Comparison of ENCODE assay signal across 8 mouse cellular contexts in genomic region chr19:42128787-42129508, GRCm38 (mm10). TPM values are rescaled to one million over a fixed set of nuclear protein-coding genes. Genes with fewer than 3 reads are reported as not detected.
DNase-seq lines count a peak whose midpoint lies in the region; ATAC-seq and TF ChIP-seq lines count a peak whose summit lies in the region.

Gene Avpi1, minus strand, starts transcription at chr19:42129059.

- no peaks in the 10 kb centered on the region for H3K4me1 ChIP-seq in bone marrow, adult 2 months (ENCODE audit: control insufficient read depth, insufficient read depth, low read length)
- peaks cover 52% of the 10 kb centered on the region for H3K4me1 ChIP-seq in embryonic facial prominence, embryonic 15.5 days
- H3K4me1 ChIP-seq in limb, embryonic 14.5 days (ENCODE audit: control insufficient read depth, insufficient read depth, low read length), result peaks cover 14% of the 10 kb centered on the region
- peaks cover 10% of the 10 kb centered on the region for H3K4me1 ChIP-seq in midbrain, postnatal 0 days (ENCODE audit: insufficient read depth, low read length)

- H3K9me3 ChIP-seq in embryonic facial prominence, embryonic 15.5 days (replicated peaks), result no peaks in the 10 kb centered on the region
- no peaks in the 10 kb centered on the region for H3K9me3 ChIP-seq in limb, embryonic 14.5 days (ENCODE audit: control insufficient read depth, low read length)
- no peaks in the 10 kb centered on the region for H3K9me3 ChIP-seq in midbrain, postnatal 0 days (ENCODE audit: low read length)

- peak within 1 kb of the TSS; percentile 49 for H3K27ac ChIP-seq in bone marrow, adult 2 months (ENCODE audit: control insufficient read depth, insufficient read depth, low read depth, low read length, poor library complexity)
- H3K27ac ChIP-seq in embryonic facial prominence, embryonic 15.5 days (replicated peaks), result peak within 1 kb of the TSS; percentile 95
- H3K27ac ChIP-seq in limb, embryonic 14.5 days (replicated peaks; ENCODE audit: low read depth, low read length), result peak within 1 kb of the TSS; percentile 86
- peak within 1 kb of the TSS; percentile 8; the same call in 1 of the 2 replicates for H3K27ac ChIP-seq in midbrain, postnatal 0 days (ENCODE audit: low read depth, low read length)

- H3K9ac ChIP-seq in embryonic facial prominence, embryonic 15.5 days, result peak within 1 kb of the TSS; percentile 82
- peak within 1 kb of the TSS; percentile 63 for H3K9ac ChIP-seq in limb, embryonic 14.5 days (ENCODE audit: low read depth, low read length, severe bottlenecking)
- peak within 1 kb of the TSS; percentile 62 for H3K9ac ChIP-seq in midbrain, postnatal 0 days (replicated peaks; ENCODE audit: low read length, poor library complexity, severe bottlenecking)

- TF ChIP-seq CTCF in bone marrow, adult 2 months (IDR thresholded peaks at IDR 0.05; ENCODE audit: control insufficient read depth, insufficient read depth, low read length), result no peak
- no peak for TF ChIP-seq CTCF in midbrain, postnatal 0 days (IDR thresholded peaks at IDR 0.05)

- peak; percentile 31; the same call in 1 of the 2 replicates for TF ChIP-seq POLR2A in bone marrow, adult 2 months (IDR thresholded peaks at IDR 0.05; ENCODE audit: borderline replicate concordance, control insufficient read depth, low read depth, low read length)
- TF ChIP-seq POLR2A in limb, embryonic 14.5 days (IDR thresholded peaks at IDR 0.05; ENCODE audit: borderline replicate concordance, extremely low read depth, insufficient read depth, insufficient read length), result peak; percentile 71; the same call in 1 of the 2 replicates

- H3K36me3 ChIP-seq in embryonic facial prominence, embryonic 15.5 days, result peaks cover 10% of the 10 kb centered on the region
- peaks cover 16% of the 10 kb centered on the region for H3K36me3 ChIP-seq in limb, embryonic 14.5 days (ENCODE audit: control insufficient read depth, insufficient read depth, low read length)
- H3K36me3 ChIP-seq in midbrain, postnatal 0 days (ENCODE audit: insufficient read depth, low read length), result peaks cover under 1% of the 10 kb centered on the region; the same call in 1 of the 2 replicates

- peak within 1 kb of the TSS; percentile 91 for H3K4me2 ChIP-seq in embryonic facial prominence, embryonic 15.5 days (replicated peaks)
- H3K4me2 ChIP-seq in limb, embryonic 14.5 days (replicated peaks; ENCODE audit: low read depth, low read length, severe bottlenecking), result peak within 1 kb of the TSS; percentile 65
- peak within 1 kb of the TSS; percentile 91 for H3K4me2 ChIP-seq in midbrain, postnatal 0 days (ENCODE audit: low read depth, low read length, poor library complexity, severe bottlenecking)

- peak within 1 kb of the TSS; percentile 59 for H3K4me3 ChIP-seq in bone marrow, adult 2 months (replicated peaks; ENCODE audit: control insufficient read depth, low read depth, low read length)
- H3K4me3 ChIP-seq in embryonic facial prominence, embryonic 15.5 days (replicated peaks), result peak within 1 kb of the TSS; percentile 63
- peak within 1 kb of the TSS; percentile 53 for H3K4me3 ChIP-seq in limb, embryonic 14.5 days (replicated peaks; ENCODE audit: low read length)
- H3K4me3 ChIP-seq in midbrain, postnatal 0 days (ENCODE audit: low read depth, low read length), result peak within 1 kb of the TSS; percentile 58

- ATAC-seq in embryonic facial prominence, embryonic 15.5 days (ENCODE audit: insufficient number of reproducible peaks, low FRiP score, low TSS enrichment, low read depth), result peak; percentile 98
- peak; percentile 97 for ATAC-seq in limb, embryonic 14.5 days (ENCODE audit: low FRiP score, low read depth)
- peak; percentile 96 for ATAC-seq in midbrain, postnatal 0 days (ENCODE audit: low FRiP score)

- peak; percentile 99 for DNase-seq in 416B (ENCODE audit: low read depth)
- peak; percentile 99 for DNase-seq in heart, adult 8-10 months (ENCODE audit: low spot score)
- DNase-seq in kidney, adult 9 months, result peak; percentile 100
- peak; percentile 99 for DNase-seq in limb, embryonic 14.5 days (ENCODE audit: low spot score)
- DNase-seq in midbrain, postnatal 0 days (ENCODE audit: low spot score), result peak; percentile 97
- DNase-seq in spleen, postnatal 14 days (ENCODE audit: low spot score in 2 of 2), result peak; percentile 67 to 69

- H3K27me3 ChIP-seq in embryonic facial prominence, embryonic 15.5 days, result no peaks in the 10 kb centered on the region
- no peaks in the 10 kb centered on the region for H3K27me3 ChIP-seq in limb, embryonic 14.5 days (ENCODE audit: control insufficient read depth, insufficient read depth, low read length)
- H3K27me3 ChIP-seq in midbrain, postnatal 0 days (ENCODE audit: insufficient read depth, low read length), result no peaks in the 10 kb centered on the region

- WGBS in bone marrow, adult 2 months, result under 1% methylated on average over 54 of the region's 54 CpGs
- WGBS in embryonic facial prominence, embryonic 15.5 days, result under 1% methylated on average over 54 of the region's 54 CpGs
- WGBS in limb, embryonic 14.5 days, result under 1% methylated on average over 50 of the region's 54 CpGs
- WGBS in midbrain, postnatal 0 days, result under 1% methylated on average over 54 of the region's 54 CpGs

RNA-seq across cellular contexts. Expression of gene Avpi1, which starts in this region (rescaled TPM):
- polyA plus RNA-seq in bone marrow, adult 2 months (2011; ENCODE audit: insufficient read depth, insufficient read length, low replicate concordance, missing spikeins), result 2.9 TPM in 1 of 2 replicates, not detected in the other
- polyA plus RNA-seq in embryonic facial prominence, embryonic 15.5 days (2015; fragmentation: Nextera tagmentation; extraction: Ambion mirVana), result 51.0 and 53.6 TPM in 2 replicates
- total RNA-seq in heart, adult 8-10 months (2022), result 10 to 100 TPM; 11.1 to 16.5 (median 13.6) TPM
- polyA plus RNA-seq in limb, embryonic 14.5 days (2012; rRNA removed), result 16.5 and 17.6 TPM in 2 replicates
- polyA plus RNA-seq in limb, embryonic 14.5 days (2014; fragmentation: Nextera tagmentation; extraction: Ambion mirVana), result 34.2 and 34.8 TPM in 2 replicates
- 9.3 and 11.5 TPM in 2 replicates for total RNA-seq in midbrain, postnatal 0 days (2014; rRNA removed)
- polyA plus RNA-seq in midbrain, postnatal 0 days (2015; fragmentation: Nextera tagmentation; extraction: Ambion mirVana), result 11.9 and 13.7 TPM in 2 replicates

Comparison
In these comparisons a context has a peak if more than half of its experiments do, and no peak if none do; other contexts are left out.
1. Peak in every context shown above with its lines: DNase-seq, ATAC-seq, H3K4me3 ChIP-seq and H3K27ac ChIP-seq.
2. H3K27ac ChIP-seq: peak in every context shown above with its lines; median percentile 95 in embryonic facial prominence, embryonic 15.5 days; 86 in limb, embryonic 14.5 days; 49 in bone marrow, adult 2 months; 8 in midbrain, postnatal 0 days.